8 mouse cellular contexts compared by ENCODE assay signal in the genomic region with DNA sequence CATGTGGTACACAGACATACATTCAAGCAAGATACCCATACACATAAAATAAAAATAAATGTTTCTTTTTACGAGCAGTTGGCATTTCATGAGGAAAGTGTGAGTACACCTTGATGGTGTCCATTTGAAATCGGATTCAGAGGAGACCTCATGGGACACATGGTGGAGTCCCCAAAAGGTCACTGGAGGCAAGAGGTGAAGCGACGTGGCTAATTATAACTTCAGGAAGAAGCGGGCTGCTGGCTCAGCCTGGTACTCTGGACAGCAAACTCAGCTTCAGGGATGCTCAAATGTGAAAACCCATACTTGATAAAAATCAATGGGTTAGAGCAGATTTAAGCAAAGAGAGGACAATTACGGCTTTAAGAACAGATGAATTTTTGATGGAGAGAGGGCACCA. TPM values are rescaled to one million over a fixed set of nuclear protein-coding genes. Genes with fewer than 3 reads are reported as not detected.
DNase-seq lines count a peak whose midpoint lies in the region; ATAC-seq lines count a peak whose summit lies in the region.

No protein-coding gene starts in this region.

- no peak overlapping the region for H3K4me3 ChIP-seq in lung, embryonic 15.5 days
- H3K4me3 ChIP-seq in liver, embryonic 11.5 days (ENCODE audit: low read depth, low read length), result peak overlapping the region; percentile 36
- H3K4me3 ChIP-seq in stomach, embryonic 15.5 days (replicated peaks), result no peak overlapping the region

- H3K4me1 ChIP-seq in lung, embryonic 15.5 days, result peaks cover 44% of the 10 kb centered on the region
- H3K4me1 ChIP-seq in liver, embryonic 11.5 days (replicated peaks; ENCODE audit: control insufficient read depth, insufficient read depth, low read length), result peaks cover 25% of the 10 kb centered on the region
- peaks cover 24% of the 10 kb centered on the region for H3K4me1 ChIP-seq in stomach, embryonic 15.5 days

- no peak overlapping the region for H3K9ac ChIP-seq in lung, embryonic 15.5 days
- H3K9ac ChIP-seq in liver, embryonic 11.5 days (ENCODE audit: low read depth, low read length), result no peak overlapping the region
- H3K9ac ChIP-seq in stomach, embryonic 15.5 days, result no peak overlapping the region

- H3K4me2 ChIP-seq in lung, embryonic 15.5 days, result peak overlapping the region; percentile 52; the same call in 1 of the 2 replicates
- H3K4me2 ChIP-seq in liver, embryonic 11.5 days, result peak overlapping the region; percentile 78
- peak overlapping the region; percentile 57 for H3K4me2 ChIP-seq in stomach, embryonic 15.5 days

- H3K9me3 ChIP-seq in lung, embryonic 15.5 days, result no peaks in the 10 kb centered on the region
- H3K9me3 ChIP-seq in liver, embryonic 11.5 days (ENCODE audit: control insufficient read depth, low read length), result no peaks in the 10 kb centered on the region
- no peaks in the 10 kb centered on the region for H3K9me3 ChIP-seq in stomach, embryonic 15.5 days

- peaks cover 6% of the 10 kb centered on the region; the same call in 1 of the 2 replicates for H3K36me3 ChIP-seq in lung, embryonic 15.5 days
- H3K36me3 ChIP-seq in liver, embryonic 11.5 days (ENCODE audit: control insufficient read depth, insufficient read depth, low read length), result no peaks in the 10 kb centered on the region; the same call in 1 of the 2 replicates
- peaks cover 4% of the 10 kb centered on the region; the same call in 1 of the 2 replicates for H3K36me3 ChIP-seq in stomach, embryonic 15.5 days

- DNase-seq in cerebellum, adult 9-10 months, result peak; percentile 67
- no peak for DNase-seq in cerebellum, postnatal 4 days (ENCODE audit: low spot score in 2 of 2)
- DNase-seq in lung, postnatal 14 days, result no peak
- no peak for DNase-seq in liver, embryonic 11.5 days (ENCODE audit: low spot score)
- no peak for DNase-seq in layer of hippocampus, postnatal 10 days (ENCODE audit: low spot score in 2 of 2)
- no peak for DNase-seq in thymus, postnatal 36 days

- no peaks in the 10 kb centered on the region for H3K27me3 ChIP-seq in lung, embryonic 15.5 days
- H3K27me3 ChIP-seq in liver, embryonic 11.5 days (replicated peaks; ENCODE audit: control insufficient read depth, insufficient read depth, low read length), result no peaks in the 10 kb centered on the region
- H3K27me3 ChIP-seq in stomach, embryonic 15.5 days (replicated peaks), result no peaks in the 10 kb centered on the region

- ATAC-seq in lung, embryonic 15.5 days (ENCODE audit: borderline replicate concordance, extremely low read depth, low FRiP score, low TSS enrichment), result no peak
- ATAC-seq in liver, embryonic 11.5 days (replicated peaks; ENCODE audit: low FRiP score), result no peak
- no peak for ATAC-seq in stomach, embryonic 15.5 days (ENCODE audit: insufficient read depth, low FRiP score, low read depth)

- no peak overlapping the region for H3K27ac ChIP-seq in lung, embryonic 15.5 days
- H3K27ac ChIP-seq in liver, embryonic 11.5 days (ENCODE audit: low read depth, low read length), result no peak overlapping the region
- H3K27ac ChIP-seq in stomach, embryonic 15.5 days, result no peak overlapping the region

- WGBS in lung, embryonic 15.5 days, result 86% methylated on average over 6 of the region's 6 CpGs
- WGBS in liver, embryonic 11.5 days, result 83% methylated on average over 6 of the region's 6 CpGs
- 77% methylated on average over 6 of the region's 6 CpGs for WGBS in stomach, embryonic 15.5 days

RNA-seq across cellular contexts. Expression of gene H6pd, which starts 20.5 kb away (rescaled TPM):
- 25.0 and 29.3 TPM in 2 replicates for polyA plus RNA-seq in lung, embryonic 15.5 days (2015; fragmentation: Nextera tagmentation; extraction: Ambion mirVana)
- polyA plus RNA-seq in liver, embryonic 11.5 days (2014; fragmentation: Nextera tagmentation; extraction: Ambion mirVana), result 9.4 and 9.8 TPM in 2 replicates
- 14.4 and 15.3 TPM in 2 replicates for polyA plus RNA-seq in stomach, embryonic 15.5 days (2015; fragmentation: Nextera tagmentation; extraction: Ambion mirVana)
- total RNA-seq in layer of hippocampus, postnatal 10 days (2021), result 10 to 100 TPM; 10.7 to 12.8 TPM

RNA-seq across cellular contexts. Expression of gene Spsb1, which starts 33.5 kb away (rescaled TPM):
- polyA plus RNA-seq in lung, embryonic 15.5 days (2015; fragmentation: Nextera tagmentation; extraction: Ambion mirVana), result 15.6 and 15.7 TPM in 2 replicates
- polyA plus RNA-seq in liver, embryonic 11.5 days (2014; fragmentation: Nextera tagmentation; extraction: Ambion mirVana), result 2.9 and 3.1 TPM in 2 replicates
- 15.1 and 15.6 TPM in 2 replicates for polyA plus RNA-seq in stomach, embryonic 15.5 days (2015; fragmentation: Nextera tagmentation; extraction: Ambion mirVana)
- total RNA-seq in layer of hippocampus, postnatal 10 days (2021), result 10 to 100 TPM; 16.7 to 19.9 TPM
